Mouse (Mus musculus) MEL (cell line): ENCODE data around the gene Ttpal.

Experiments used
- BHLHE40 ChIP-seq: IDR thresholded peaks from 2 replicates; pipeline ENCODE4 v1.6.1; 2012; ENCODE audit warnings: low read depth, mild to moderate bottlenecking, inconsistent platforms, low read length, improper control_type of control experiment, borderline replicate concordance
- CHD1 ChIP-seq: IDR thresholded peaks from 2 replicates; pipeline ENCODE4 v1.6.1; 2012; ENCODE audit warnings: low read depth, mild to moderate bottlenecking, inconsistent platforms, low read length, improper control_type of control experiment
- CTCF ChIP-seq, 3 experiments: IDR thresholded peaks in 2 of 3; conservative IDR thresholded peaks in 1 of 3; 2 replicates each; pipeline ENCODE4 v1.5.1; 2011 to 2012; ENCODE audit warnings: low read length in 3 of 3, low read depth in 2 of 3, mild to moderate bottlenecking in 2 of 3, improper control_type of control experiment in 1 of 3, inconsistent platforms in 1 of 3, mixed read lengths in 1 of 3, moderate library complexity in 1 of 3; ENCODE audit not compliant: control insufficient read depth in 1 of 3, insufficient read depth in 1 of 3, poor library complexity in 1 of 3, severe bottlenecking in 1 of 3
- E2F4 ChIP-seq: IDR thresholded peaks from 2 replicates; pipeline ENCODE4 v1.6.1; 2011; ENCODE audit warnings: low read depth, low read length, improper control_type of control experiment, borderline replicate concordance
- EP300 ChIP-seq, 2 experiments: IDR thresholded peaks; 2 replicates each; pipeline ENCODE4 v1.6.1; 2011; ENCODE audit warnings: improper control_type of control experiment in 2 of 2, low read length in 2 of 2, low read depth in 1 of 2, mild to moderate bottlenecking in 1 of 2
- POLR2AphosphoS5 ChIP-seq: IDR thresholded peaks from 2 replicates; pipeline ENCODE4 v1.6.1; 2012; ENCODE audit warnings: low read depth, borderline replicate concordance, mild to moderate bottlenecking, inconsistent platforms, low read length, moderate library complexity, mixed read lengths
- TAL1 ChIP-seq: IDR thresholded peaks from 2 replicates; pipeline ENCODE4 v1.6.1; 2012; ENCODE audit warnings: mild to moderate bottlenecking, inconsistent platforms, low read length, moderate library complexity, mixed read lengths
- TCF12 ChIP-seq: IDR thresholded peaks from 2 replicates; pipeline ENCODE4 v1.6.1; 2014; ENCODE audit warnings: low read depth, mild to moderate bottlenecking, inconsistent platforms, low read length, improper control_type of control experiment, moderate library complexity
- USF1 ChIP-seq: IDR thresholded peaks from 2 replicates; pipeline ENCODE4 v1.6.1; 2014; ENCODE audit warnings: low read depth, mild to moderate bottlenecking, inconsistent platforms, low read length, improper control_type of control experiment, moderate library complexity
- ZNF384 ChIP-seq: IDR thresholded peaks from 2 replicates; pipeline ENCODE4 v1.6.1; 2012; ENCODE audit warnings: low read depth, mild to moderate bottlenecking, inconsistent platforms, low read length, improper control_type of control experiment

- no peak for TF ChIP-seq USF1
- no peak for TF ChIP-seq TAL1
- TF ChIP-seq E2F4 = no peak
- no peak for TF ChIP-seq BHLHE40
- no peak for TF ChIP-seq EP300 (IDR thresholded peaks at IDR 0.05; ENCODE audit: low read depth in 1 of 2, low read length in 2 of 2)
- no peak for TF ChIP-seq ZNF384
- TF ChIP-seq POLR2AphosphoS5 = no peak
- TF ChIP-seq TCF12 = no peak
- no peak for TF ChIP-seq CTCF (IDR thresholded peaks at IDR 0.05 in 2 of 3, conservative IDR thresholded peaks at IDR 0.05 in 1 of 3; ENCODE audit: control insufficient read depth in 1 of 3, insufficient read depth in 1 of 3, low read depth in 2 of 3, low read length in 3 of 3, poor library complexity in 1 of 3, severe bottlenecking in 1 of 3)
- no peak for TF ChIP-seq CHD1
These were observed 5.8 kb upstream of the Ttpal start for GRCm38 (mm10) chr2:163596057-163596872.
